16 mouse cellular contexts compared by ENCODE assay signal in genomic region chr9:115999361-115999990, GRCm38 (mm10).
A peak's percentile ranks its signal among the peaks of the same experiment; 100 is the strongest.
DNase-seq lines count a peak whose midpoint lies in the region; ATAC-seq and TF ChIP-seq lines count a peak whose summit lies in the region.
"Had no signal": no experiment of that assay in that cellular context is flagged by ENCODE, and none has a peak within 500 bp of the region (broad histone marks: within the 10 kb centered on the region; RNA-seq: fewer than 3 reads in every experiment).

No protein-coding gene starts in this region.

- H3K27ac ChIP-seq in gastrocnemius, adult 2 months, result peak overlapping the region; percentile 58; the same call in 1 of the 2 replicates
- H3K27ac ChIP-seq: embryonic facial prominence, embryonic 15.5 days; hindbrain, embryonic 13.5 days; liver, embryonic 15.5 days had no signal

- no peak for ATAC-seq in monocyte, adult 5-6 weeks (replicated peaks; ENCODE audit: insufficient number of reproducible peaks, low FRiP score, low TSS enrichment, poor library complexity, severe bottlenecking)

- intact Hi-C loops in gastrocnemius, adult 2 months (cut with DNase I), result loop anchor here (5.0 kb wide), 1 partner anchor 43 kb away; no protein-coding TSS in a partner anchor
- intact Hi-C loops in heart, postnatal 25 days (cut with DNase I), result no loop called here

- H3K4me3 ChIP-seq in gastrocnemius, adult 2 months, result no peak overlapping the region
- H3K4me3 ChIP-seq: embryonic facial prominence, embryonic 15.5 days; hindbrain, embryonic 13.5 days; liver, embryonic 15.5 days; megakaryocyte, embryonic 14.5 days had no signal

- TF ChIP-seq CTCF in gastrocnemius, adult 2 months (IDR thresholded peaks at IDR 0.05), result no peak

- no peak for DNase-seq in gastrocnemius, adult 2 months
- no peak for DNase-seq in gastrocnemius, postnatal 25 days
- DNase-seq in 3134 (ENCODE audit: extremely low read depth, insufficient read length, low spot score), result peak; percentile 6
- DNase-seq in induced T-regulatory cell, adult 2 months (ENCODE audit: low read depth), result peak; percentile 68
- DNase-seq in kidney, postnatal 14 days, result peak; percentile 41
- no peak for DNase-seq in heart, postnatal 25 days (ENCODE audit: low spot score)
- no peak for DNase-seq in testis, postnatal 14 days (ENCODE audit: low spot score)
- DNase-seq: cerebellum, adult 9-10 months; gastrocnemius, postnatal 14 days; lung, postnatal 14 days; right cerebral cortex, postnatal 25 days had no signal

Comparison
In these comparisons a context has a peak if more than half of its experiments do, and no peak if none do; other contexts are left out.
1. DNase-seq: peak in 3134 (single experiment), induced T-regulatory cell, adult 2 months (single experiment) and kidney, postnatal 14 days (single experiment); none in gastrocnemius, adult 2 months (single experiment), gastrocnemius, postnatal 25 days (single experiment), heart, postnatal 25 days (single experiment) and testis, postnatal 14 days (single experiment).